Mouse (Mus musculus): ENCODE measurements around the gene Zc3h12d.
A peak's percentile ranks its signal among the peaks of the same experiment; 100 is the strongest.

- TF ChIP-seq CTCF (IDR thresholded peaks at IDR 0.05; ENCODE audit: borderline replicate concordance, extremely low read depth, insufficient read depth, insufficient read length) (peak; percentile 56), POLR2A (IDR thresholded peaks at IDR 0.05; ENCODE audit: borderline replicate concordance, extremely low read depth, insufficient read depth, insufficient read length, poor library complexity, severe bottlenecking) (no peak)
Observed at GRCm38 (mm10) chr10:7809937-7810336, 22.3 kb upstream of the Zc3h12d start.
